Mouse (Mus musculus): ENCODE results near the gene Cep85l.

DNA sequence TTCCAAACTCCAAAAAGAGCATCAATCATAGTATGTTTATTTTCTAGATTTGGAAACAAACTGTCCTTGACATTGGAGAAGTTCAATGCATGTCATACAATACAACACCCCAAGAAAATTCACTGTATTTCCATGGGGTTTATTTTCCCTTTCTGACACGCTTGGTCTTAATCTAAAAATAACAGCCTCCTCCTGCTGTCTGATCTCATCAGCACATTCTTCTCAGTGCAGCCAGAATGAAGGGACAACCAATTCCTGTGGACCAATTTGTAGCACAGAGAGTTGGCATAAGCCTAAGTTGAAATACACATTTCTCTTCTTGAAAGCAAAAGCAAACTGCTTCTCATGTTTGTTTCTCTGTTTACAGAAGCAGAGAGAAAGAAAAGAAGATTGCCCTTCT, 42.5 kb upstream of the Cep85l start:
- no peak for TF ChIP-seq CTCF (IDR thresholded peaks at IDR 0.05)
- TF ChIP-seq POLR2A (IDR thresholded peaks at IDR 0.05; ENCODE audit: insufficient read depth, low read depth, low read length), result no peak
- TF ChIP-seq EP300 (IDR thresholded peaks at IDR 0.05; ENCODE audit: insufficient read depth, low read depth, low read length), result no peak

Data from heart, adult 2 months (tissue).